Mouse (Mus musculus) heart, embryonic 12.5 days (tissue): ENCODE data around the gene Tas2r143. TPM values are rescaled to one million over a fixed set of nuclear protein-coding genes. Genes with fewer than 3 reads are reported as not detected.

ENCODE experiments used
- polyA plus RNA-seq: library from polyadenylated mRNA; unstranded; fragments of >200 nt; fragmentation: Nextera tagmentation; extraction: Ambion mirVana; gene quantifications from 2 replicates; pipeline ENCODE4 v1.2.1, GENCODE M21; 2016

The Tas2r143 gene
- polyA plus RNA-seq, 1 experiment from 2014 or later: not detected

Other genes with a start within 250 kb of the Tas2r143 start
- gene Tas2r144, start 184.9 kb upstream of the Tas2r143 start, polyA plus RNA-seq: not detected in 2 replicates
- gene Gstk1, start 154.3 kb upstream of the Tas2r143 start, polyA plus RNA-seq: 9.9 and 10.9 TPM in 2 replicates
- 0.19 and 0.27 TPM in 2 replicates for gene Tmem139, start 138.3 kb upstream of the Tas2r143 start, polyA plus RNA-seq
- gene Casp2, start 135.3 kb upstream of the Tas2r143 start, polyA plus RNA-seq: 37.6 and 38.1 TPM in 2 replicates
- gene Clcn1, start 113.6 kb upstream of the Tas2r143 start, polyA plus RNA-seq: 0.73 and 1.0 TPM in 2 replicates
- gene Fam131b, start 75.6 kb upstream of the Tas2r143 start, polyA plus RNA-seq: 0.37 and 0.52 TPM in 2 replicates
- gene Zyx, start 50.6 kb upstream of the Tas2r143 start, polyA plus RNA-seq: 213 and 219 TPM in 2 replicates
- gene Epha1, start 27.0 kb upstream of the Tas2r143 start, polyA plus RNA-seq: 4.7 and 5.5 TPM in 2 replicates
- not detected in 2 replicates for gene Tas2r135, start 5.2 kb downstream of the Tas2r143 start, polyA plus RNA-seq
- gene Tas2r126, start 34.3 kb downstream of the Tas2r143 start, polyA plus RNA-seq: not detected in 2 replicates
- not detected in 2 replicates for gene Olfr458, start 65.0 kb downstream of the Tas2r143 start, polyA plus RNA-seq
- gene Olfr457, start 76.1 kb downstream of the Tas2r143 start, polyA plus RNA-seq: not detected in 2 replicates
- not detected in 2 replicates for gene Olfr456, start 87.0 kb downstream of the Tas2r143 start, polyA plus RNA-seq
- not detected in 2 replicates for gene Olfr455, start 147.3 kb downstream of the Tas2r143 start, polyA plus RNA-seq
- gene Tcaf3, start 197.5 kb downstream of the Tas2r143 start, polyA plus RNA-seq: not detected in 2 replicates
- gene Tcaf2, start 245.0 kb downstream of the Tas2r143 start, polyA plus RNA-seq: 3.0 and 3.1 TPM in 2 replicates